Mouse (Mus musculus) midbrain, postnatal 0 days (tissue): ENCODE measurements around the gene Oprd1. TPM values are rescaled to one million over a fixed set of nuclear protein-coding genes. Genes with fewer than 3 reads are reported as not detected.
A peak's percentile ranks its signal among the peaks of the same experiment; 100 is the strongest.

Source experiments
- ATAC-seq: fragments of 200-750 bp; cut with Nextera tagmentation; 2 replicates; pipeline ENCODE4 v1.8.0; 2017; ENCODE audit warnings: moderate number of reproducible peaks, mild to moderate bottlenecking, moderate TSS enrichment, moderate library complexity; ENCODE audit not compliant: low FRiP score
- DNase-seq: peaks from one replicate; pipeline ENCODE4 v3.0.0-alpha.2; 2015; ENCODE audit warnings: low spot score
- H3K27ac ChIP-seq: fragments of 300-500 bp; sonication (generic); 2 replicates; pipeline ENCODE4 v1.5.1; 2014; ENCODE audit warnings: low read depth, mild to moderate bottlenecking, low read length, mixed read lengths
- H3K27me3 ChIP-seq: fragments of 300-500 bp; sonication (generic); 2 replicates; pipeline ENCODE4 v1.6.1; 2014; ENCODE audit warnings: low read length, control low read depth, mixed read lengths; ENCODE audit not compliant: insufficient read depth
- H3K36me3 ChIP-seq: fragments of 300-500 bp; sonication (generic); 2 replicates; pipeline ENCODE4 v1.6.1; 2014; ENCODE audit warnings: low read length, control low read depth, mixed read lengths; ENCODE audit not compliant: insufficient read depth
- H3K4me1 ChIP-seq: fragments of 300-500 bp; sonication (generic); 2 replicates; pipeline ENCODE4 v1.6.1; 2014; ENCODE audit warnings: mild to moderate bottlenecking, control low read depth, antibody characterized with exemption, low read length, mixed read lengths; ENCODE audit not compliant: insufficient read depth
- H3K4me2 ChIP-seq: fragments of 300-500 bp; sonication (generic); 2 replicates; pipeline ENCODE4 v1.6.1; 2014; ENCODE audit warnings: low read depth, mild to moderate bottlenecking, low read length, mixed read lengths; ENCODE audit not compliant: poor library complexity, severe bottlenecking
- H3K4me3 ChIP-seq: fragments of 300-500 bp; sonication (generic); 2 replicates; pipeline ENCODE4 v1.5.1; 2014; ENCODE audit warnings: low read depth, mild to moderate bottlenecking, low read length, moderate library complexity
- H3K9ac ChIP-seq: fragments of 300-500 bp; sonication (generic); replicated peaks from 2 replicates; pipeline ENCODE4 v1.6.1; 2014; ENCODE audit warnings: mild to moderate bottlenecking, low read length, moderate library complexity, mixed read lengths; ENCODE audit not compliant: poor library complexity, severe bottlenecking
- H3K9me3 ChIP-seq: fragments of 300-500 bp; sonication (generic); 2 replicates; pipeline ENCODE4 v1.6.1; 2016; ENCODE audit warnings: low read length, control low read depth
- CTCF ChIP-seq: IDR thresholded peaks from 2 replicates; pipeline ENCODE4 v1.5.1; 2016; ENCODE audit warnings: antibody characterized with exemption, mild to moderate bottlenecking
- WGBS: fragments of 180-500 bp; shearing (Covaris S2); extraction: QIAGEN DNeasy Blood & Tissue Kit; methylation state at CpG from one replicate; pipeline ENCODE4 v1.1.7; 2014; 5-methylcytosine and 5-hydroxymethylcytosine counted together
- polyA plus RNA-seq: library from polyadenylated mRNA; unstranded; fragments of >200 nt; fragmentation: Nextera tagmentation; extraction: Ambion mirVana; gene quantifications from 2 replicates; pipeline ENCODE4 v1.2.1, GENCODE M21; 2015
- total RNA-seq: library from RNA; depleted of rRNA; stranded (reverse); fragments of >200 nt; gene quantifications from 2 replicates; pipeline ENCODE4 v1.2.3, GENCODE M21; 2014

The Oprd1 gene
- total and polyA plus RNA-seq, 2 experiments from 2014 or later = 0.65 to 2.6 TPM

GRCm38 (mm10) chr4:132166350-132167290 lies 22.3 kb upstream of the Oprd1 start:
- no peak overlapping the region for H3K4me3 ChIP-seq
- 54% methylated on average over 16 of the region's 16 CpGs for WGBS
- no peaks in the 10 kb centered on the region for H3K4me1 ChIP-seq
- TF ChIP-seq CTCF = no peak
- ATAC-seq = no peak
- no peak overlapping the region for H3K27ac ChIP-seq
- no peaks in the 10 kb centered on the region for H3K27me3 ChIP-seq
- no peaks in the 10 kb centered on the region for H3K36me3 ChIP-seq
- no peak overlapping the region for H3K4me2 ChIP-seq
- H3K9me3 ChIP-seq = no peaks in the 10 kb centered on the region
- no peak overlapping the region for H3K9ac ChIP-seq
- DNase-seq = no peak

- no peaks in the 10 kb centered on the region for H3K9me3 ChIP-seq
- no peak for ATAC-seq
- no peak for TF ChIP-seq CTCF
These were observed 21.4 kb upstream of the Oprd1 start for GRCm38 (mm10) chr4:132165691-132166090.

GRCm38 (mm10) chr4:132156941-132157622 lies 12.8 kb upstream of the Oprd1 start:
- Histone ChIP-seq H3K27ac (no peak overlapping the region), H3K4me3 (no peak overlapping the region), H3K27me3 (no peaks in the 10 kb centered on the region), H3K4me1 (0 out of 2 replicates have a peak, but pooled peaks cover 2% of the 10 kb centered on the region), H3K9me3 (no peaks in the 10 kb centered on the region), H3K36me3 (no peaks in the 10 kb centered on the region), H3K4me2 (no peak overlapping the region), H3K9ac (no peak overlapping the region)
- DNase-seq (no peak), ATAC-seq (no peak)
- WGBS = 59% methylated on average over 12 of the region's 12 CpGs
- TF ChIP-seq CTCF = no peak

More at GRCm38 (mm10) chr4:132165691-132166090, 21.4 kb upstream of the Oprd1 start:
- Histone ChIP-seq H3K4me1 (no peaks in the 10 kb centered on the region), H3K4me2 (no peak overlapping the region), H3K27ac (no peak overlapping the region), H3K4me3 (no peak overlapping the region), H3K27me3 (no peaks in the 10 kb centered on the region), H3K9ac (no peak overlapping the region), H3K36me3 (no peaks in the 10 kb centered on the region)
- WGBS = 37% methylated on average over 14 of the region's 14 CpGs
- peak; percentile 30 for DNase-seq

- no peak for TF ChIP-seq CTCF
- H3K36me3 ChIP-seq = no peaks in the 10 kb centered on the region
- H3K4me2 ChIP-seq = no peak overlapping the region
- no peak overlapping the region for H3K4me3 ChIP-seq
- ATAC-seq = no peak
- H3K9me3 ChIP-seq = no peaks in the 10 kb centered on the region
- no peak overlapping the region for H3K9ac ChIP-seq
- 0 out of 2 replicates have a peak, but pooled peaks cover 2% of the 10 kb centered on the region for H3K4me1 ChIP-seq
- peak; percentile 47 for DNase-seq
- no peak overlapping the region for H3K27ac ChIP-seq
- WGBS = 9% methylated on average over 6 of the region's 6 CpGs
- no peaks in the 10 kb centered on the region for H3K27me3 ChIP-seq
These were observed 10.8 kb upstream of the Oprd1 start for GRCm38 (mm10) chr4:132154877-132155670.

- 66% methylated on average over 1 of the region's 1 CpGs for WGBS
- Histone ChIP-seq H3K36me3 (no peaks in the 10 kb centered on the region), H3K27me3 (0 out of 2 replicates have a peak, but pooled peaks cover 3% of the 10 kb centered on the region), H3K4me3 (no peak overlapping the region), H3K27ac (no peak overlapping the region), H3K9ac (no peak overlapping the region), H3K4me1 (0 out of 2 replicates have a peak, but pooled peaks cover 2% of the 10 kb centered on the region), H3K9me3 (no peaks in the 10 kb centered on the region), H3K4me2 (no peak overlapping the region)
- TF ChIP-seq CTCF = no peak
- no peak for DNase-seq
- no peak for ATAC-seq
These were observed 7.4 kb upstream of the Oprd1 start for GRCm38 (mm10) chr4:132151673-132152072.
